Mouse (Mus musculus) erythroblast, adult 5-6 weeks (primary cell): ENCODE data around the gene St7l. TPM values are rescaled to one million over a fixed set of nuclear protein-coding genes. Genes with fewer than 3 reads are reported as not detected.
"Not testable (repeated sequence)": the region's sequence is repeated elsewhere in the genome, so short reads cannot be mapped to it uniquely, and the experiment has no call there.

Experiments
- ATAC-seq: replicated peaks from 2 replicates; pipeline ENCODE4 v1.8.0; 2016; ENCODE audit warnings: moderate number of reproducible peaks, mild to moderate bottlenecking, moderate TSS enrichment, inconsistent platforms; ENCODE audit not compliant: poor library complexity, low FRiP score, severe bottlenecking
- total RNA-seq, 2 experiments: library from RNA; stranded (forward) in 1 of 2; stranded (reverse) in 1 of 2; fragments of 150-400 nt in 1 of 2; fragments of 200-764, 138-1000 nt in 1 of 2; gene quantifications; 2 replicates each; pipeline versions ENCODE4 v1.2.3 to v1.2.4; 2015 to 2017; ENCODE audit warnings: low replicate concordance in 2 of 2

Gene St7l
- 6.1 and 21.1 TPM in 2 replicates for total RNA-seq (2015; ENCODE audit: low replicate concordance)
- 7.2 and 16.6 TPM in 2 replicates for total RNA-seq (2017; ENCODE audit: low replicate concordance)

DNA sequence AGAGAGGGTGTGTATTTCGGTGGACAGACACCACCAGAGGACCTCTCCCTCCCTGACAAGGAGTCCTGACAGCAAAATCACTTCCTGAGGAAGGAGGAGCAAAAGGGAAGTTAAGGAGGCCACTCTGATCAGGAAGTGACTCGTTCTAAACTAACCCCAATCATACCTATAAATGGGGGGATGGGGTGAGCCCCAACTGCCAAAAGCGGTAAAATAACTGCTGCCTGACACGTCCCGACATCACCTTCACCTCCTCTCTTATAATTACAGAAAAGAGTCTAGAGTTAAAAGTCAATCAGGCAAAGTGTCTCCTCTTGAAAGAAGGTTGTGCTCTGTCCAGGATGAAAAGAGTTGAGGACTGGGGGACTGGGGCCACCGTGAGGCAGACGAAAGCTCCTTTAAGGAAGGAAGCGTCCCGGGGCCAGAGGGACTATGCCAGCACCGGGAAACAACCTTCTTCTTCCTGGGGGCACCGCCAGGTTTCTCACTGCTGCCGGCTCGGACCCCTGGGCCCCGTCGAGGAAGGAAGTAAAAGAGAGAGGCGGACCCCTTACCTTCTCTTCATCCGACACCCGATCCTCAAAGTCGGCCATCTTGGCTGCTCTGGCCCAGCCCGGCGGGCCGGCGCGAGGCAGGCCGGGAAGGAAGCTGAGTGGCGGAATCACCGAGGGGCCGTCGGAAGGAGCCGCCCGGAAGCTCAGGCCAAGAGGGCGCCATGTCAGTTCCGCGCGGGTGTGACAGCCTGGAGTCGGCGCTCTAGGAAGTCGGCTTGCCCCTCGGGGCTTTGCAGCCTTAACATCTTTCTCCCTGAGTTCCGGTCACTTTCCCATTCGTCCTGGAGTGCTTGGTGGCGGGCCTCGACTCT lies at the start of gene St7l, which contains the start of gene Capza1:
Gene St7l, plus strand, starts transcription at position 220 of the 865 bp plus-strand sequence.
Gene Capza1, minus strand, starts transcription at position 720 of the 865 bp plus-strand sequence.
- peak; percentile 89 for ATAC-seq

- no peak for ATAC-seq
These were observed 49.1 kb upstream of the St7l start for GRCm38 (mm10) chr3:104814746-104815145.

DNA sequence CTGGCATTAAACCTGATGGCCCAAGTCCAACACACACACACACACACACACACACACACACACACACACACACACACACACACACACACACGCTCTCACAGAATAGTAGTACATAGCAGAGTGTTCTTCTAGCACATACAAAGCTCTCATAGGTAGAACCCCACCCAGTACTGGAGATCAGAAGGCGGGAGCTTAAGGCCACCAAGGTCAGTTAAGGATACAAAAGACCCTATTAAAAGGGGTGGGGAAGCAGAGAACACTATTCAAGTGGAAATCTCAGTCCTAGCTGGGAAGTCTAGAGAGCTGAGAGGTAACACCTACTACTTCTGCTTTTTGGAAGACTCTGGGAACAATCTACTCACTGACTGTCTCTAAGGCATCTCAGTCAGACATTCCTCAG lies 48.5 kb upstream of the St7l start:
- ATAC-seq, result no peak

DNA sequence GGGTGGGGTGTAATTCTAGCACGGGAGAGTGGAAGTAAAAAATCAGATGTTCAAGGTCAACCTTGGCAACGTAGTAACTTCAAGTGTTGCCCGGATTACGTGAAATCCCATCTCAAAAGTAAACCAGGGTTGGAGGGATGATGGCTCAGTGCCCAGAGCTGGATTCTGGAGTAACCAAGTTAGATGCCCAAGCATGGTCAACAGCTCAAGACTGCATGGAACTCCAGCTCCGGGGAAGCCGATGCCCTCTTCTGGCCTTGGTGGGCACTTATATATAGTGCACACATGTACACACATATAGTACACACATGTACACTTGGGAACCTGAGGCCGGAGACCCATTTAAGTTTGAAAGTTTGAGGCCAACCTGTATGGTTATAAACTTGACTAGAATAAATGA lies 47.7 kb upstream of the St7l start:
- no peak for ATAC-seq

DNA sequence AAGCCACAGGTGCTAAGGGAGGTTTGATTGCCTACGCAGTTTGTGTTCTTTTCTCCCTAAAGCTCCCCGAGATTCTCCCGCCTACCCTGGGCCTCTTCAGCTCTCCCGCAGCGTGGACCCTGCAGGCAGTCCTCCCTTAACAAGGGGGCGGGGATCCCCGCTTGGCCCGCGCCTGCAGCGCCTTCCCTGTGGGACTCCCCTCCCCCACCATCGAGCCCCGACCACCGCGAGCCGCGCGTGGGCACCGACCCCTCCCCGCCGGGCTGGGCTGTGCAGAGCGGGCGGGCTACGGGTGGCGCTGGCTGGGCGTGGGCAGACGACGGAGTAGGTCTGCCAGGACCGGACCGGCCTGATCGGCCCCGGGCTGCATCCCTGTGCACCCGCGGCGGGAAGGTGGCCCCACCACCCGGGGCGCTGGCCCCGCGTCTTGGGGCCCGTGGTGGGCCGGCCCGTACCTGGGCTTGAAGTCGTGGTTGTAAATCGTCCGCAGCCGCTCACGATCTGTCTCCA lies 46.3 kb upstream of the St7l start:
- peak; percentile 76 for ATAC-seq

- ATAC-seq, result peak; percentile 78
These were observed 45.6 kb upstream of the St7l start, which contains the start of gene Mov10 for GRCm38 (mm10) chr3:104817991-104818748. TSS of gene Mov10 (minus strand) at chr3:104818563.

DNA sequence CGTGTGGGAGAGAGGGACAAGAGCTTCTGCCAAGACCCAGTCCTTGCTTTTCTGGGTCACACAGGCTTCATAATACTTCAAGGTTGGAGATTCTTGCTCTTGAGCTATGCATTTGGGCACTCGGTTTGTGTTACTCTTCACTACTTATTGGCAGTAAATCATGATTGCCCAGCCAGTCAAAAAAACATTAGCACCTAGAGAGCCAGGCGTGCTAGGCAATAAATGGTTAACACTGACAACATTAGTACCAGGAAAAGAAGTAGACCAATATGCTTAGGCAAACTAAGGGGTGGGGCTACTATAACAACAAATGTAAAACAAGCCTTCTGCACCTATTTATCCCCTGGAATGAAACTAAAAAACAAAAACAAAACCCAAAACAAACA lies 45.1 kb upstream of the St7l start:
- 0 out of 2 replicates have a peak, but pooled peaks have one; percentile 8 for ATAC-seq

- ATAC-seq, result no peak
These were observed 43.4 kb upstream of the St7l start for GRCm38 (mm10) chr3:104820426-104820825.

DNA sequence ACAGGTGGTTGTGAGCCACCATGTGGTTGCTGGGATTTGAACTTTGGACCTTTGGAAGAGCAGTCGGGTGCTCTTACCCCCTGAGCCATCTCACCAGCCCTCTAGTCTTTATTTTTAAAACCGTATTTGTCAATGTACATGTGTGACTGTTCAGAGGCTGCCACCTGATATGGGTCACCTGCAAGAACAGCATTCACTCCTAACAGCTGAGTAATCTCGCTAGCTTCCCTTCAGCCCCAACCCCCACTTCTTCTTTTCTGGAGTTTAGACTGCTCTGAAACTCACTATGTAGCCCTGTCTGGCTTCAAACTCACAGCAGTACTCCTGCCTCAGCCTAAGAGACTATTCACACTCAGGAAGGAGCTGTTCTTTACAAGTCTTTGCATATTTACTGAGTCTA lies 41.4 kb upstream of the St7l start:
- ATAC-seq, result no peak

- ATAC-seq, result no peak
These were observed 28.0 kb upstream of the St7l start for GRCm38 (mm10) chr3:104835797-104836196.

DNA sequence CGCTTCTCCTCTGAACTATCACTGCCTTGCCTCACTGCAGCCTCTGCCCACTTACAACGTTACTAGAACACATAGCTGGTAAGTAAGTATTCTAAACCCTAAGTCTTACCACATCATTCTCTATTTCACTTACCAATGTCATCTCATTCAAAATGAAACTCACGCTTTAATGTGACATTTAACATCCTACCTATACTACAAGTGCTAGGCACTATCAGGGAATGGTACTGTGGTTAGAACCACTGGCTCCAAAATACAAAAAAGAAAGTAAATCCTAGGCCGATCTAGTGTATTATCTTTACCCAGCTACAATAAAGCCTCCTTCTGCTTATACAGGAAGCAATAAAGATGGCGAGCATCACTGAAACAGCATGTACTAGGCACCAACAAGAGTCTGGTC lies 22.8 kb upstream of the St7l start:
- no peak for ATAC-seq

DNA sequence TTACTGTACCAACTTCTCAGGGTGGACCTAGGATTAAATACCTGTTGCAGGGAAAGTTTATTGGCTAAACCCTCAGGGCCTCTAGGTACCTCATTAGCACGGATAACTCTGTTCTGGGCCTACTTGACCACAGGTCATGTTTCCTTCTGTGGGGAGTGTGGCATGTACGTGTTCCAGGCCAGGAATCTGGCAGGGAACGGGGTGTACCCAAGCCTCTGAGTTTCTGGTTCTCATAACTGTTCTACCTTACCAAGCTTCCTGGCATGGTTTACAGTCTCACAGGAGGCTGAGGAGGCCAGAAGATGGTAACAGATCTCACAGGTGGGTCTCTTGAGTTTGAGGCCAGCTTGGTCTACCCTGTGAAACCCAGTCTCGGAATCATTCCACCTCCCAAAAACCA lies 17.2 kb upstream of the St7l start:
- no peak for ATAC-seq

- 0 out of 2 replicates have a peak, but pooled peaks have one; percentile 61 for ATAC-seq
These were observed 9.3 kb upstream of the St7l start for GRCm38 (mm10) chr3:104854465-104854864.

GRCm38 (mm10) chr3:104854866-104855265 lies 8.9 kb upstream of the St7l start:
- ATAC-seq, result peak; percentile 66; the same call in 1 of the 2 replicates

- ATAC-seq, result no peak; the same call in 1 of the 2 replicates
These were observed 7.7 kb upstream of the St7l start for GRCm38 (mm10) chr3:104856106-104856505.

DNA sequence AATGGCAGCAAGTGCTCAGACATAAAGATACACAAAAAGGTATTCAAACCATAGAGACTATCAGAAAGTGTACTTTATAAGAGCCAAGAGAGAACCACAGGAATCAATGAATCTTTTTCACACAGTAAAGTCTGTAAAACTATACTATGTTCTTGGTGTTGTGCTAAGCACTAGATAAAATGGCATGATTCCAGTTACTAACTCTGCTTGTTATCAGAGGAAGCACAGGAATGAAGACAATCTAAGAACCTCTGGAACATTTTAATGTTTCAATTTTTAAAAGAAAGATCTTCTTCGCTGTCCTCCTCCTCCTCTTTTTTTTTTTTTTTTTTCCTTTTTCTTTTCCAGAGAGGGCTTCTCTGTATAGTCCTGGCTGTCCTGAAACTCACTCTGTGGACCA lies 5.2 kb upstream of the St7l start:
- no peak for ATAC-seq

DNA sequence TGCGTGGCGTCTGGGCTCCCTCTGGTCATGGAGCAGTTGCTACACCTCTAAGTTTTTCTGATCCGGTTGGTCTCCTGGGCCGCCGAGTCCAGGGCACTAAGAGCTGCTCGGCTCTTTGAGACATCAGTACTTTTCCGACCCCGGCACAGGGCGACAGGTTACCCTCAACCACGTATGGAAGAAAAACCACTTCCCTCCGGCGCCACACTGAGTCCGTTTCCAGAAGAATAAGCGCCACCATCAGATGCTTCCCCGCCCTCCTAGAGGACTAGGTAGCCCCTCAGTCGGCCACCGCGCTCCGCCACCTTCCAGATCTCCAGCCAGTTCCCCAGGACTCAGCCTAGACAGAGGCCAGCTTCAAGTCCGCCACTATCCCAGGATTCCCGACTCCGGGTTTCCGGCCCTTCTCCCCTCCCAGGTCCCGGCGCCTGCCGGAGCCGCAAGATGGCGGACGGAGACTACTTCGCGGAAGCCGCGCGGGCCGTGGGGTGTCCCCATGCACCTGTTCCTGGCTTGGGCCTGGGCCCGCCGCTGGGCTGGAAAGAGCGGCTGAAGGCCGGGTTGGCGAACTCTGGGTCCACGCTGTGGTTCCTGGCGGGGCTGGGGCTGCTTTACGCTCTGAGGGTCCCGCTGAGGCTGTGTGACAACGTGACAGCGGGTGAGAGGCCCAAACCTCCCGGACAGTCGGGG lies 991 bp downstream of the St7l start:
- ATAC-seq, result peak; percentile 65

DNA sequence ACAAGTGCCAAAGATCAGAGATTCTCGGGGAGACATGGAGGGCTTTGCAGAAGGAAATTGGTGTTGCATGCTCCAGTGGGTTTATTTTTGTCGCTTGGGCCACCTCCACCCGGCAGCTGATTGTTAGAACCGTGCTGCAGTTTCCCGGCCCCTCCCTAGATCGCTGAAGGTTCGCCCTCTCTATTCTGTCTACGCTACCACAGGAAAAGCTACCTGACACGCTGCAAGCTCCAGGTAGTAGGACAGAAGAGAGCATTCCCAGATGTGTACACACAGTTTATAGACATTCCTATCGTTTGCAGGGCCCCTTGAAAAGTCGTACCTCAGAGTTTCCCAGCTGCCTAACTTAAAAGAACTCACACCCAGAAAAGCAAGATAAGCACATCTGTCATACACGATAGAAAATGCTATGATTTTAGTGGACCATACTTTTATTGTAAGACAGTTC lies 1.6 kb downstream of the St7l start:
- peak; percentile 33 for ATAC-seq

DNA sequence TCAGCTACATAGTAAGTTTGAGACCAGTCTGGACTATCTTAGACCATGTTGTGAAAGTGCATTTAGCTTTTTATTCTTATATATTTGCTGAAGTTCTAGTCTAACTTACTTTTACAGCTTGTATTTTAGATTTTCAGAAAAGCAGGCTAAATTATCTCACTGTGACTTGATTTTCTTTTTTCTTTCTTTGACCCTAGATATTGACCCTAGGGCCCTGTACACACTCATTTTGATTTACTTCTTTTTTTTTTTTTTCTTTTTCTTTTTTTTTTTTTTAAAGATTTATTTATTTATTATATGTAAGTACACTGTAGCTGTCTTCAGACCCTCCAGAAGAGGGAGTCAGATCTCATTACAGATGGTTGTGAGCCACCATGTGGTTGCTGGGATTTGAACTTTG lies 2.9 kb downstream of the St7l start:
- ATAC-seq, result not testable (repeated sequence)

GRCm38 (mm10) chr3:104869611-104870010 lies 5.8 kb downstream of the St7l start:
- ATAC-seq, result no peak
